Mouse (Mus musculus): ENCODE results near the gene Dpep1. TPM values are rescaled to one million over a fixed set of nuclear protein-coding genes. Genes with fewer than 3 reads are reported as not detected.

Gene Dpep1
- polyA plus RNA-seq, 1 experiment from 2014 or later: 2.7 TPM

DNA sequence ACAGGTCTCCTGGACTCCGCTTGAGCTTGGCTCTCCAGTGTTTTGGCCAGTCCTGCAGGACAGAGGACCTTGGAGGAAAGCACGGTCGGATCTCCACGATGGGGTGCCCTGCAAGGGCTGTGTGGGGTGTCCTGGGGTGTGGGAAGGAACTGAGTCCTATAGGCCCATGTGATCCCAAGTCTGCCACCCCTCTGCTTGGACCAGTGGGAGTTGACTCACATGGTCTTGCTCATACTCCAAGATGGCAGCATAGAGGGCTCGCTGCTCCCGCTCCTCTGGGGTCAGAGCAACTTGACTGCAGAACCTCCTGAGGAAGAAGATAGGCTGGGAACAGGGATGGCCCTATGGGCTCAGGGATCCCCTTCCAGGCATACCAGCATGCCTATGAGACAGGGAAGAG is 61.7 kb downstream of the Dpep1 start:
- DNase-seq (ENCODE audit: low spot score): no peak

GRCm38 (mm10) chr8:123248596-123248995 is 62.6 kb downstream of the Dpep1 start:
- DNase-seq (ENCODE audit: low spot score): no peak

DNA sequence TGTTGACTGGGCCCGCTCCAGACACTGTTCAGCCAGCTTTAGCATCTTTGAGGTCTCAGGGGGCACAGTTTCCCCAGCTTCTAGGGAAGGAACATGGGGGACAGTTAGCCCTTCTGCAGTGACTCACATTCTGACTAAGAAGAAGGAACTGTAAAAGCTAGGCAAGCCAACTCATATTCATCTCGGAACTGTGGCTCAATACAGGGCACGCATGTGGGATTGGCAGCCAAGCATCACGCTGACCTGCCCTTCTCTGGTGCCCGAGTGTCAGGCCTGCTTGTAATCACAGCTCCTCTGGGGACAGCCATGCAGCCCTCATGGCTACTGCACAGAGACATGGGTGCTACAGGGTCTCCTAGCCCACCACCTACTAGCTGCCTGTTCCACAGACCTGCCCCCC is 64.9 kb downstream of the Dpep1 start:
- no peak for DNase-seq (ENCODE audit: low spot score)

Other genes with a start within 250 kb of the Dpep1 start
- gene Ankrd11, start 144.0 kb upstream of the Dpep1 start, polyA plus RNA-seq (2015; fragmentation: Nextera tagmentation; extraction: Ambion mirVana): 51.4 and 78.6 TPM in 2 replicates
- 48.2 and 49.5 TPM in 2 replicates for gene Spg7, start 123.3 kb upstream of the Dpep1 start, polyA plus RNA-seq (2015; fragmentation: Nextera tagmentation; extraction: Ambion mirVana)
- 1,818 and 1,880 TPM in 2 replicates for gene Rpl13, start 83.9 kb upstream of the Dpep1 start, polyA plus RNA-seq (2015; fragmentation: Nextera tagmentation; extraction: Ambion mirVana)
- 0.22 and 0.31 TPM in 2 replicates for gene Cpne7, start 68.9 kb upstream of the Dpep1 start, polyA plus RNA-seq (2015; fragmentation: Nextera tagmentation; extraction: Ambion mirVana)
- 3.7 and 3.8 TPM in 2 replicates for gene Sult5a1, start 27.9 kb upstream of the Dpep1 start, polyA plus RNA-seq (2015; fragmentation: Nextera tagmentation; extraction: Ambion mirVana)
- 144 and 151 TPM in 2 replicates for gene Chmp1a, start 26.5 kb downstream of the Dpep1 start, polyA plus RNA-seq (2015; fragmentation: Nextera tagmentation; extraction: Ambion mirVana)
- gene Spata33, start 26.6 kb downstream of the Dpep1 start, polyA plus RNA-seq (2015; fragmentation: Nextera tagmentation; extraction: Ambion mirVana): 1.0 and 2.2 TPM in 2 replicates
- gene Cdk10, start 38.6 kb downstream of the Dpep1 start, polyA plus RNA-seq (2015; fragmentation: Nextera tagmentation; extraction: Ambion mirVana): 18.3 and 18.6 TPM in 2 replicates
- gene Spata2l, start 50.0 kb downstream of the Dpep1 start, polyA plus RNA-seq (2015; fragmentation: Nextera tagmentation; extraction: Ambion mirVana): 8.4 and 8.8 TPM in 2 replicates
- 15.8 and 18.8 TPM in 2 replicates for gene Zfp276, start 68.0 kb downstream of the Dpep1 start, polyA plus RNA-seq (2015; fragmentation: Nextera tagmentation; extraction: Ambion mirVana)
- 11.5 and 12.0 TPM in 2 replicates for gene Vps9d1, start 68.1 kb downstream of the Dpep1 start, polyA plus RNA-seq (2015; fragmentation: Nextera tagmentation; extraction: Ambion mirVana)
- 22.0 and 22.5 TPM in 2 replicates for gene Fanca, start 132.3 kb downstream of the Dpep1 start, polyA plus RNA-seq (2015; fragmentation: Nextera tagmentation; extraction: Ambion mirVana)
- gene Spire2, start 146.5 kb downstream of the Dpep1 start, polyA plus RNA-seq (2015; fragmentation: Nextera tagmentation; extraction: Ambion mirVana): 1.3 and 1.4 TPM in 2 replicates
- 155 and 165 TPM in 2 replicates for gene Tcf25, start 187.5 kb downstream of the Dpep1 start, polyA plus RNA-seq (2015; fragmentation: Nextera tagmentation; extraction: Ambion mirVana)
- gene Mc1r, start 220.9 kb downstream of the Dpep1 start, polyA plus RNA-seq (2015; fragmentation: Nextera tagmentation; extraction: Ambion mirVana): 0.28 and 0.56 TPM in 2 replicates
- gene Tubb3, start 225.2 kb downstream of the Dpep1 start, polyA plus RNA-seq (2015; fragmentation: Nextera tagmentation; extraction: Ambion mirVana): 11.9 and 16.3 TPM in 2 replicates
- 21.3 and 24.0 TPM in 2 replicates for gene Def8, start 237.3 kb downstream of the Dpep1 start, polyA plus RNA-seq (2015; fragmentation: Nextera tagmentation; extraction: Ambion mirVana)